Mouse (Mus musculus): ENCODE measurements around the gene Ubr1.
"Not testable (repeated sequence)": the region's sequence is repeated elsewhere in the genome, so short reads cannot be mapped to it uniquely, and the experiment has no call there.

Gene Ubr1

DNA sequence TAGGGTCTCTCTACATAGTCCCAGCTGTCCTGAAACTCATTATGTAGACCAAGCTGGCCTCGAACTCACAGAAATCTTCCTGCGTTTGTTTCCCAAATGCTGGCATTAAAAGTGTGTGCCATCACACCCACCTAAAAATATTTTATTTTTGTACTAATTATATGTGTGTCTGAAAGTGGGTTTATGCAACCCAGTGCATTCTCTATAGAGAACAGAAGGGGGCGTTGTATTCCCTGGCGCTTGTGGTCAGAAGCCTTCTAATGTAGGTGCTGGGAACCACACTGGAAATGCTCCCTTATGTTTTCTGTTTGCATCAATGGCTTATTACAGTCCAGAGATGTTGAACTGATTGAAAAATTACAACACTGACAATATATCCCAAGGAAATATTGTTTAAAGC is 5.8 kb upstream of the Ubr1 start:
- no peak for DNase-seq (ENCODE audit: low spot score in 2 of 2)

DNA sequence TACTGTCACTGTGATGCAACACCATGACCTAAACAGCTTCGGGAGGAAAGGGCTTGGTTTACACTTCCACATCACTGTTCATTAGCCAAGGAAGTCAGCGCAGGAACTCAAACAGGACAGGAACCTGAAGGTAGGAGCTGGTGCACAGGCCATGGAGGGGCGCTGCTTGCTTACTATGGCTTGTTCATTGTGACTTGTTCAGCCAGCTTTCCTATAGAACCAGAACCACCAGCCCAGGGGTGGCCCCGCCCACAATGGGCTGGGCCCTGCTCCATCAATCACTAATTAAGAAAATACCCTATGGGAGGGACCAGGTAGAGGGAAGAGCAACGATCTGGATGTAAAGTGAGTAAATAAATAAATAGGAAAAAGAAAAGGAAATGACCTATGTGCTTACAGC is 2.4 kb upstream of the Ubr1 start:
- DNase-seq (ENCODE audit: low spot score in 2 of 2), result no peak

DNA sequence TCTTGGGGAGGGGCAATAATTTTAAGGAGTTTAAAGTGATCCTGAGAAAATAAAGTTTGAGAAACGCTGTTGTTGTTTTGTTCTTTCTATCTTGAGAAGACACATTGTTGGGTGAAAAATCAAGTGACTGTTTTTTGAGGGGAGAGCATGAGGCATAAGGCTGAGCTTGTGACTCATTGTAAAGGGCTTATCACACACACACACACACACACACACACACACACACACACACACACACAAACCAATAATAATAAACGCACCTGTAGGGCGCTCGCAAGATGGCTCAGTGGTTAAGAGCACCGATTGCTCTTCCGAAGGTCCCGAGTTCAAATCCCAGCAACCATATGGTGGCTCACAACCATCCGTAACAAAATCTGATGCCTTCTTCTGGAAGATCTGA is 1.7 kb upstream of the Ubr1 start:
- DNase-seq (ENCODE audit: low spot score in 2 of 2), result not testable (repeated sequence)

DNA sequence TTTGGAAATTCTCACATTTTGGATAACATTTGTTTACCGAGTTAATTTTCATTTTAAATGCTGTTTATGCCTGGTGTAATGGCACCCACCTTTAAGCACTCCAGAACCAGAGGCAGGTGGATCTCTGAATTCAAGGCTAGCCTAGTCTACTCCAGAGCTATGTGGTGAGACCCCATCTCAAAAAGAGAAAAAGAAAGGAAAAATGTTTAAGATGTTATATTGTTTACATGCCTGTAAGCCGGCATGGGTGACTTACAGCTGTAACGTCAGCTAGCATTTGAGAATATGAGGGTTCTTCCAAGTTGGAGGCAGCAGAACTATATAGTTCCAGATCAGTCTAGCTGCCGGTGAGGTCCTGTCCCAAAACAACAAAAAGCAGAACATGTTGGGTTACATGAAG is 1.3 kb upstream of the Ubr1 start:
- no peak for DNase-seq (ENCODE audit: low spot score in 2 of 2)

DNA sequence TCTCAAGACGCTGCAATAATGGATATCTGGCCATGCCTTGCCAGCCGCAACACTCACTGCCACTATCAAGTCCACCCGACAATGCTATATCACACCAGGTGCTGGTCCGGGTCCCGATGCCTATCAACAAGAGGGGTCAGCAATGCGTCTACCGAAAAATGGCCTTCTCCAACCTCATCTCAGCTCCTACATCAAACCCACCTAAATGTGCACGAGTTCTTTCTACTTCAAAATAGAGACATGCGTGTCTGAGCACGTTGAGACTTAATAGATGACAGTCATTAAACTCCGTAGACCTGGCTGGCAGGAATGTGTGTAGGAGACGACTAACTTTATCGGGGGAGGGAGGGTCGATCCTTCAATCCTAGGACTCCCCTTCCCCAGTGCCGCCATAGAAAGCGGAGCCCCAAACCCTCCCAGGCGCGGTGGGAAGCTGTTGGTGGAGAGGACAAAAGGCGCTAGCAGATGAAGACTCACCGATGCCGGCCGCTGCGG is 423 bp downstream of the Ubr1 start:
- peak in 1 of 2 experiments; percentile 22 for DNase-seq (ENCODE audit: low spot score in 2 of 2)

DNA sequence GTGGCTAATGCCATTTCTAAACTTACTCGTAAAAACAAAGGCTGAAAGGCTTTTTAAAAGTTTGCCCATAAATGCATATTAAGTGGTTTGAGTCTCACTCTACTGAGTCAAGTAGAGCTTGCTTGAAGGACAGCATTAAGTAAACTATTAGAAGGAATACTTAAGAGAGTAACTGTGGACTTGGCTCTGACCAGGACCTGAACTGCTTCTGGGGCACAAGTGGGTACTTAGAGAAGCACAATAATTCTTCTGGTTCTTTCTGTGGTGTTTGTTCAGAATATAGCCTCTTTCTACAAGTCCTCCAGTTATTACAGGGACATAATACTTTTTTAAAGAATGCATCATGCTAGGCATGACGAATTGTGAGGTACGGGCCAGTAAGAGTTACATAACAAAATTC is 5.0 kb downstream of the Ubr1 start:
- no peak for DNase-seq (ENCODE audit: low spot score in 2 of 2)

DNA sequence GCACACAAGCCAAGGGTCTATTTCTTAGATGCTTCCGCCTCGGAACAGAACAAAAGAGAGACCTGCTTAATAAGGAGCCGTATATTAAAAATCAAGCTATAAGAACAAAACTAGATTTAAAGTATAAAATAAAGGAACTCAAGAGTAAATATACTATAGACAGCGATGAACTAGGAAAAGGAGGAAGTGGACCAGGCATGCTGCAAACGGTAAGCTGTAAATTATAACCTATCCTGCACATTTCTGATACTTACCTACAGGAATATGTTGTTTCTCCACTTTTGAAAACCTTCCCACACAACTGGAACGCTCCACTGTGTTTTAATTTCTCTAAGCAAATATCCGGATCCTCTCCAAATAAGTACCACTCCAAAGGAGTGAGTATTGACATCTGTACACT is 7.4 kb downstream of the Ubr1 start:
- no peak for DNase-seq (ENCODE audit: low spot score in 2 of 2)

DNA sequence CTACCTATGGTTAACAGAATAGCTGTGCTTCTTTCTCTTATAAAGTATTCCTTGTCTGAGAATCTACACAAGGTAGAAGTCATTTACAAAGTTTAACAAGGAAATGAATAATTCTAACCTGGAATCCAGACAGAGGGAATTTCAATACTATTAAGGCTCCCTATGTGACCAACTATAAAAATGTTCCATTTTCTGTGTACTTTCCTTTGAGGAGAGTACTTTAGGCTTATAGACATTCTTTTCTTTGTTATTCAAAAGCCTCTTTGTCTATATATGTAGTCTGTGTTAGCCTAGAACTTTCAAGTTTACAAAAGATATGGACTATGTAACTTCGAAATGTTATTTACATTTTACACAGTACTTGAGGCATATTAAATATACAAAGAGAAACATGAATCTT is 10.3 kb downstream of the Ubr1 start:
- no peak for DNase-seq (ENCODE audit: low spot score in 2 of 2)

DNA sequence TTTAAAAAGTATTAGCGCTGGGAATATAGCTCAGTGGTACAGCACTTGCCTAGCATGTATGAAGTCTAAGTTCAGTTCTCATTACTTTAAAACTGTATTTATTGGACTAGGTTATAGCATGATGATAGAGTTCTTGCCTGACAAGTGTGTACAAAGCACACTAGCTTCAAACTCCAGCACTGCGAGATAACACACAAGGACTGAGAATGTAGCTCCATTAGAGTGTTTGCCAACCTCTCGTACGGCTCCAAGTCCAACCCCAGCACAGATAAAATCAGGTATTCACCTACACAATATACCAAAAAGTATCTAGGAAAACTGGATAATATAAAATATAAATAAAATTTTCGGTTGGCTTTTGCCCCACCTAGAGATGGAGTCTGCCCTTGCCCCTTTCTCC is 10.7 kb downstream of the Ubr1 start:
- no peak for DNase-seq (ENCODE audit: low spot score in 2 of 2)

DNA sequence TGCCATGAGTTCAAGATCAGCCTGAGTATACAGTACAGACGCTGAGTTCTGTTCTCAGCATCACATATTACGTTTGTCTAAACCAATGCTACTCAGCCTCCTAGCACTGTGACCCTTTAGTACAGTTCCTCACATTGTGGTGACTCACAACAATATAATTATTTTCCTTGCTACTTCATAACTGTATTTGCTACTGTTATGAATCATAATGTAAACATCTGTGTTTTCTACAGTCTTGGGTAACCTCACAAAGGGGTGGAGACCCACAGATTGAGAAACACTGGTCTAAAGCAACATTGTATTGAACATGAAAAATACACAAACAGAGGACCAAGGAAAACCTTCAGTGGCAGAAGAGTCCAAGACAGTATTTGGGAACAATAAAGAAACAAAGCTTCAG is 11.2 kb downstream of the Ubr1 start:
- no peak for DNase-seq (ENCODE audit: low spot score in 2 of 2)

DNA sequence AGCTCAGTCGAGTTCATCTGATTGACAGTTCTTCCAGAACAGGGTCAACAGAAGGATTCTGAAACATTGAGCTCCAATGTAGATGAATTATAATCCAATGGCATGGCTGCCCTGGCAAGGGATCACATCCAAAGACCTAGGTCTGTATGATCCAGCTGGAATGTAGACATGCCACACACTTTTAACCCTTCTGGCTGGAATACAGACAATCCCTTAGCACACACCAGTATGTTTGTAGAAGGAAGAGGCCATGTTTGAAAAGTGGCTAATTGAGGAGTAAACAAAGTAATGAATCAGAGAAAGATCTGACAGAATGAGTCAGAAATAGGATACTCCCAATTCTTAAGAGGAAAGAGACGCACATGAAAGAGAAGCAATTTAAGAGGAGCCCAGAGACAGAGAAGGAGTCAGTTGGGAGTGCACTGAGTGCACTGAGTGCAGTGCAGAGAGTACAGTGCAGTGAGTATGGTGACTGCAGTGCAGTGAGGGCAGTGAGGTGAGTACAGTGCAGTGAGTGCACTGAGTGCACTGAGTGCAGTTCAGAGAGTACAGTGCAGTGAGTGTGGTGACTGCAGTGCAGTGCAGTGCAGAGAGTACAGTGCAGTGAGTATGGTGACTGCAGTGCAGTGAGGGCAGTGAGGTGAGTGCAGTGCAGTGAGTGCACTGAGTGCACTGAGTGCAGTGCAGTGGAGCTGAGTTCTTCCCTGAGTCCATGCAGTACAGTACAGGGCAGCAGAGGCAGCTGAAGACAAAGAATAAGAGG is 18.2 kb downstream of the Ubr1 start:
- DNase-seq (ENCODE audit: low spot score in 2 of 2), result no peak

DNA sequence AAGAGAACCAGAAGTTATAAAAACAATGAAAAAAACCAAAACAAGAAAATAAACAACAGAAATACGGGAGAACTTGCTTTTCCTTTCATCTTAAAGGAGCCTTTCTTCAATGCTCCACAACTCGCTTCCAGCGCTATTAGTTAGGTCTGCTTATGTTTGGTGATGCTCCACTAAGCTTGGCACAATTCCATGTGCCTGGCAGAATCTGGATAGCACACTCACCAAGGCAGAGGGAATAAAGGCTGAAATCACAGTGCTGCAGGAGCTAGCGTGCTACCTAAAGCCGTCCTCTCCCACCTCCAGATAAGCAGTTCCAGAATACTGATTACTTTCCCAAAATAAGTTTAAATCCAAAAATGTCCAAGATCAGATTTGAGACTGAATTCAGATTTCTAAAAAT is 19.3 kb downstream of the Ubr1 start:
- peak; percentile 57 for DNase-seq (ENCODE audit: low spot score in 2 of 2)

DNA sequence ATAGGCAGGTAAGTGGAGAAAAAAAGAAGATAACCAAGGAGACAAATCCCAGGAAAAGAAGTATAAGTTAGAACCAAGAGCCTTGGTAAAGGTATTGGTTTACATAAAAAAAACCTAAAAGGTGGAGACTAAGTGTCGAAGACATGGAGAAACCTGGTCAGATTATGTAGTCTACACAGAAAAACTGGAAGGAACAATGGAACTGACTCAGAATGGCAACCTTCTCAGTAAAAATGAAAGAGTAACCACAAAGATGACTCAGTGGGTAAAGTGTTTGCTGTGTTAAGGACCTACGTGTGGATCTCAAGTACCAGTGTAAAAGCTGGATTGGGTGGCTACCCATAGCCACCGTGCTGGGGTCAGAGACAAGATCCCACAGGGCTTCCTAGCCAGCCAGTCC is 37.5 kb downstream of the Ubr1 start:
- no peak for DNase-seq (ENCODE audit: low spot score in 2 of 2)

DNA sequence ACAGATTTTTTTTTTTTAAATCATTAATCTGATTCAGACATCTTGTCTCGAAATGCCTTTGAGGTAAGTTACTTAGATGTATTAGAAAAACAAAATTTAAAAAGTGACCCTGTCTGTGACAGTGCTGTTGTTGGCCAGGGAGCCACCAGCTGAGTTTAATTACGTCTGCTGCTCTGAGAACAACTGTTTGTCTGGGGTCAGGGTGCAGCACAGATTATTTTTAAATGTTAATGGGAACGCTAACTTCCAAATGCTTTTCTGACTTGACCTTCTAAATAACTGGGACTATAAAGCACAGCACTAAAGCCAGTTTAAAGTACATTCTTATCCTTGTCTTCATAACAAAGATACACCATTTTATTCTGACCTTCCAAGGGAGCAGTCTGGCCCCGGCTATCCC is 61.0 kb downstream of the Ubr1 start:
- no peak for DNase-seq (ENCODE audit: low spot score in 2 of 2)

DNA sequence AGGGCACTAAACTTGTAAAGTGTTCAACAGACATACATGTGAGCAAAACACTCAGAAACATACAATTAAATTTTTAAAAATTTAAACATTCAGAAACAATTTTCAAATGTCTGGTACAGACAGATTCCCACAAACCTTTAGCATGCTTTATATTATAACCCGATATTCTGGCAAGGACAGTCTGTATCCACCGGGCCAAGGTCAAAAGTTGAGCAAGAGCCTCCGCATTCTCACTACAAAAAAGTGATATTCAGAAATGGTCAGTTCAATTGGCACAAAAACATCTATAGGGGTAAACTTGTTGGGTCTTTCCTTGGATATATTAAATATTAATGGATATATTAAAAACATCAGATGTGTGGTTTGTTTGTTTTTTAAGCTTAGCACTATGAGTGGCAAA is 74.2 kb downstream of the Ubr1 start:
- DNase-seq (ENCODE audit: low spot score in 2 of 2), result no peak

DNA sequence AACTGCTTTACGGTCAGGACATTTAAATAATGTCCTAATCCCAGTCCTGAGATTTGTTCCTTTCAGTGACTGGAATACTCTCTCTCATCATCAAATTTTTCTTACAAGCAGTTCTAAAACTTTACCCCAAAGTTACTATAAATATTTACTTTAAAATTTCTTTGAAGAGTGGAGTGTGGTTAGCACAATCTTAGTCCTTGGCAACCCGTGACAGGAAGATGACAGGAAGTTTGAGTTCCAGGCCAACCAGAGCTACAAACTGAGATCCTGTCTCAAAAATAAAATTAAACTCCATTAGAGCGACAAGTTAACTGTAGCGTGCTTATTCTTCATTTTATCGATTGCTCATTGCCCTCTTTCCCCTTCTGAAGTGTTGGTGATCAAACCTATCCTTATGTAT is 82.9 kb downstream of the Ubr1 start:
- no peak for DNase-seq (ENCODE audit: low spot score in 2 of 2)

DNA sequence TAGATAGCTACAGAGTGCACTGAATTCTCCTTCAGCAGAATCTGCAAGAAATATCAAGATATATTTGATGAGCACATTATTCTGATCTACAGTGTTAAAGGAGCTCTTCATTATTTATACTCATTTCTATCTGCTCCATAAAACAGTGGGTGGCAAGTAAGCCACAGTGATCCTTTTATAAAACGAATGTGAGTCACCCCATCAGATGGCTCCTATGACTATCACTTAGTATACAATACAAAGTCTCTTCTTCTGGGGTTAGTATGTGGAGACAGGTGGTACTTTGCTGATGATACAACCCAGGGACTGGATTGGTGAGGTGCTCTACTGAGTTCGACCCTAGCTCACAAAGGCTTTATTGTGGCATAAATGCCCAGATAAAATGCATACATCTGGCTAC is 97.3 kb downstream of the Ubr1 start:
- DNase-seq (ENCODE audit: low spot score in 2 of 2), result peak; percentile 16 to 26

DNA sequence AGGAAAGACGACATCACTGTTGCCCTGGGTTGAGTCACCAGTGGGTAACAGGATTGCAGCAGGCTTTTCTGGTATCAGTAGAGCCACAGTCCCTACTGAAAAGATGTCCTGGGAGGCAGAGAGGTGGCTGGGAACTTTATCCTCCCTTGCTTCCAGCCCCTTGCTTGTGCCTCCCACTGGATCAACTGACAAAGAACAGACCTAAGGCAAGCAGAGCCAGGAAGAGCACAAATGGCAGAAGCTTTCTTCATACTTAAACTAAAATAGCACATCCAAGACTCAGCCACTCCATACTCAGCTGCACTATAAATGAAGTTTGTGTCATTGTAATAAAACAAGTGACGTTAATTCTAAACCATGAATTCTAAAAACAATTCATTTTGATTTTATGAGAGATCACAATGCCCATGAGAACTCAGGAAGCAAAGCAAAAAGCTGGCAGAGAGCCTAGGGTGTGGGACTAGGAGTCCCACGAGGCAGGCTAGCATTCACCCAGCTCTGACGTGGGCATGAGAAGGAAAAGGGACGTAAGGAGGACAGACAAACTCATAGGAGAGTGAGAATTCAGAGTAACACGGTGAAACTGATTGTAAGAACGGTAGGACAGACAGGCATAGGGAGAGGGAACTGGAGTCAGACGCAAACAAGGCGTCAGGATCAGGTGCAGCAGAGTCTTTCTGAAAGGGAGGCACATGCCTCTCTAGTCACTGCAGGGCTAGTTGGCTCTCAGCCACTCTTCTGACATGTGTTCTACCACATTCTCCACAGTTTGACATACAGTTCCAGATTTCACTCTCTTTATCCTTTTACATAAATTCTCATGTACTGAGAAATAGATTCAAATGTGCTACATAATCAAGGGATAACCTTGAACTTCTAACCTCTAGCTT is 98.8 kb downstream of the Ubr1 start:
- DNase-seq (ENCODE audit: low spot score in 2 of 2), result peak; percentile 48 to 51

DNA sequence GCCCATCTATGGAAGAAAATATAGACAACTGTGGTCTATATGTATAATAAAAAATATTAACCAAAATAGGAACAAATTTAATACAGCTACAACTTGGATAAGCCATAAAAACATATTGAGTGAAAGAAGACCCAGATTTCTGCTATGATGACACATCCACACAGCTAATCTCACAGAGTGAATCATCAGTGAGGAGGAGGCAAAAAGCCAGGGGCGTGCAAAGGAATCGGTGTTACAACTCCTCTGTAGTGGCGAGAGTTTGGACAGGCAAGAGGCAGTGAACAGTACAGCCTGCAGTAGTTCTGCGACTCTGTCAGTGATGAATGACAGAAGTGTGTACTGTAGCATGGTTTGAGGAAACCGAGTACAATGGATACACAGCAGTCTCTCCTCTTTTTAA is 103.2 kb downstream of the Ubr1 start:
- DNase-seq (ENCODE audit: low spot score in 2 of 2), result peak; percentile 67 to 75

DNA sequence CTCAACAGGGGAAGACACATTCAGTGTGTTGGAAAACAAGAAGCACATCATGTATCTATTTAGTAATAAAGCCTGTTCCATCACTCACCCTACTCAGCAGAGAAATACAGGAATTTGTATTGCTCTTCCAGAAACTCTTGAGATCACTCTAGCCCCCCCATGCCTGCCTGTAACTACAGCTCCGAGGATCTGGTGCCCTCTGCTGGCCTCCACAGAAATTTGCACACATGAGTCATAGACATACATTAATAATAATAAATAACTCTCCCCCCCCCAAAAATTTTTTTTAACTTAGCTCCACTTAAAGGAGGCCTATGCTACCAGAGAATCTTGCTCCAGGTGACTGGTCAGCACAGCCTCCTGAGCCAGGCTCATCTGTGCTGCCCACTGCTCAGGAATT is 104.0 kb downstream of the Ubr1 start:
- DNase-seq (ENCODE audit: low spot score in 2 of 2), result peak; percentile 24 to 32

DNA sequence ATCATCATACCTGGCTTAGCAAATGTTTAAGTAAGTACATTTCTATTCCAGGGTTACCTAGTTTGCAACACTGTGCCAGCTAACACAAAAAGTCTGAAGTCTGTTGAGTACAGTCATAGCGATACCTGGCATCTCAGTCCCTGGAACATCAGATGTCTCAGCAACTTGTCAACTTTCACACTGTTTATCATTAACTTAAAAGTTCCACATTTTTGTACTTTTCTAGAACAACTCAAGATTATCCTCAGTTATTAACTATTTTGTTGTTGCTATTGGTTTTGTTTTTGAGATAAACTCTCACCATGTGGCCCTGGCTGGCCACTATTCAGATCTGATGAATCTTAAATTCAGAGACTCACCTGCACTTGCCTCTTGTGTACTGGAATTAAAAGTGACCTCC is 107.1 kb downstream of the Ubr1 start:
- DNase-seq (ENCODE audit: low spot score in 2 of 2), result no peak

DNA sequence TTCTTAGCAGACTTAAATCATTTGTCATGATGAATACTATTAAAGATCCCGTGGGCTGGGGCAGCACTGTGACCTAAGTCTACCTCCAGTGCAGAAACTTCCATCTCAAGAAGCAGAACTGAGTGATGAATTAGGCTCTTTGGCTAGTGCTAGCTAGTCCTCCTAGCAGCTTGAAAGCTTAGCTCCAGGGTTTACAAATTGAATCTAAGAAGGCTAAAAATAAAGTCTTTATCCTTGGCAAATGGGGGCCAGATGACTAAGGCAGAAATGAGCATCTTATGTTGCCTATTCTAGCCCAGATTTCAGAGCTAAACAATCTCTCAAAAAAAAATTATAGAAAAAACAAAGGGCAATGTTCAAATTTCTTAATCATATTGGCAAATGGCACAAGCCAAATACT is 109.8 kb downstream of the Ubr1 start:
- no peak for DNase-seq (ENCODE audit: low spot score in 2 of 2)

DNA sequence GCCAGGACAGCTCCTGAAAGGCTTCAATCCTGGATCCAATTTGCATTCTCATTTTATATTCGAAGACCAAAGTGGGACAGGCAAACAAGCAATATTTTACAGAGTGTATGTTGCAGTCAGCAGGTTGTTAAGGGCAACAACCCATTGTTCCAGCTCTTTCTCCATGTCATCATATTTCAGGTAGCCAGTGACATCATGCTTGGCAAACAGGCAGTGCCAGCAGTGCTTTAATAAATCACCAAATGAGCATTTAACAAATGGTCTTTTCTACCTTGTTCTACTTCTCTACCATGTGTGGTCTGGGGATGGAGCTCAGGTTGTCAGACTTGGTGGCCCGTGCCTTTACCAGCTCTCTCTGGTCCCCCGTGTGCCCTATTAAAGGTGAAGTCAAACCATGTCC is 112.4 kb downstream of the Ubr1 start:
- no peak for DNase-seq (ENCODE audit: low spot score in 2 of 2)
